Mouse (Mus musculus): ENCODE results near the gene Pde4a. TPM values are rescaled to one million over a fixed set of nuclear protein-coding genes. Genes with fewer than 3 reads are reported as not detected.

Gene Pde4a
- polyA plus RNA-seq (2016; fragmentation: Nextera tagmentation; extraction: Ambion mirVana) = 11.4 and 11.7 TPM in 2 replicates

DNA sequence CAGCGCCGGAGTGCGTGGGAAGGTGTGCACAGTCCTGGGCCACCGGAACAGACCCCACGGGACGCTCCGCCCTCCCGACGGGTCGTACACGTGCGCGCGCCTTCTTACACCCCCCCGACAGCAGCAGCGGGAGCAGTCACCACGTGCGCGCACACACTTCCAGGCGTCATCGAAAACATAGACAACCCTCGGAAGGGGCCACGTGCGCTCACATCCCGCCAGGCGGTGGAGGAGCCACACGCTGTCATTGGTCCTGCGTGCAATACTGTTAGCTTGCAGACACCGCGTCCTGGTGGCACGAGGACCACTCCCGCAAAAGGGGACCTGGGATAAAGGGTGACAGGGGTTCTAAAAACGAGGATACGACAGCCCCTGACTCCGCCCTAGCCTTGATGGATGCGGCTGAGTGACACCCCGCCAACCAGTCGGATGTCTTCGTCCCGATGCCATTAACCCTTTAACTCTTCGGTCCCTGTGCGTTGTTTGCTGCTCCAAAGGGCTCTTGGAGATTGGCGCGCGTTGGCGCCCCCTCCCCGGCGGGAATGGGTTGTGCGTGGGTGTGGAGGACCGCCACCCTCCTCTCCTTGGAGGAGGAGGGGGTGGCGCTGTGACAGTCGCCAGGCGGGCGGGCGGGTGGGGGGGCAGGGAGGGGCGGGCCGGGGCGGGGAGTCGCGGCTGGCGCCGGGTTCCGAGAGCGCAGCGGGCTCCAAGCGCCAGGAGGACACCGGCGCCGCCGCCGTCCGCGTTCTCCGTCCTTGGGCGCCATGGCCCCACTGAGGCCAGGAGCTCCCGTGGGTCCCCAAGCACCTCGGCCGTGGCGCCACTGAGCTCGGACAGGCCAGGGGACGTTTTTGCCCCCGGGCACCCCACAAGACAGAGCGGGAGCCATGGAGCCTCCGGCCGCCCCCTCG lies at the start of gene Pde4a:
TSS of gene Pde4a (plus strand) at position 674 of the 911 bp plus-strand sequence.
- Histone ChIP-seq H3K4me3 (peak within 1 kb of the TSS; percentile 43), H3K27ac (no peak within 1 kb of the TSS; the same call in 1 of the 2 replicates), H3K4me2 (replicated peaks) (peak within 1 kb of the TSS; percentile 75), H3K9ac (peak within 1 kb of the TSS; percentile 38; the same call in 1 of the 2 replicates), H3K9me3 (replicated peaks) (no peaks in the 10 kb centered on the region), H3K27me3 (peaks cover 67% of the 10 kb centered on the region), H3K4me1 (peaks cover 30% of the 10 kb centered on the region), H3K36me3 (no peaks in the 10 kb centered on the region)
- ATAC-seq (ENCODE audit: low FRiP score) = 0 out of 2 replicates have a peak, but pooled peaks have one; percentile 5
- under 1% methylated on average over 66 of the region's 86 CpGs for WGBS

GRCm38 (mm10) chr9:21117073-21117472 lies 48.4 kb upstream of the Pde4a start:
- Histone ChIP-seq H3K36me3 (peaks cover 20% of the 10 kb centered on the region), H3K4me2 (replicated peaks) (no peak overlapping the region), H3K9ac (no peak overlapping the region), H3K27me3 (no peaks in the 10 kb centered on the region), H3K4me3 (no peak overlapping the region), H3K4me1 (no peaks in the 10 kb centered on the region), H3K9me3 (replicated peaks) (no peaks in the 10 kb centered on the region), H3K27ac (no peak overlapping the region)
- no peak for ATAC-seq (ENCODE audit: low FRiP score)
- 79% methylated on average over 6 of the region's 6 CpGs for WGBS

GRCm38 (mm10) chr9:21121483-21121882 lies 44.0 kb upstream of the Pde4a start:
- no peak overlapping the region for H3K27ac ChIP-seq
- no peak overlapping the region for H3K4me2 ChIP-seq (replicated peaks)
- no peaks in the 10 kb centered on the region for H3K9me3 ChIP-seq (replicated peaks)
- peaks cover 37% of the 10 kb centered on the region for H3K36me3 ChIP-seq
- H3K27me3 ChIP-seq = no peaks in the 10 kb centered on the region
- no peaks in the 10 kb centered on the region for H3K4me1 ChIP-seq
- no peak overlapping the region for H3K4me3 ChIP-seq
- H3K9ac ChIP-seq = no peak overlapping the region
- 91% methylated on average over 16 of the region's 16 CpGs for WGBS
- no peak for ATAC-seq (ENCODE audit: low FRiP score)

- Histone ChIP-seq H3K9me3 (replicated peaks) (no peaks in the 10 kb centered on the region), H3K27me3 (no peaks in the 10 kb centered on the region), H3K4me1 (no peaks in the 10 kb centered on the region), H3K27ac (no peak overlapping the region), H3K9ac (no peak overlapping the region), H3K36me3 (peaks cover 51% of the 10 kb centered on the region), H3K4me3 (no peak overlapping the region), H3K4me2 (replicated peaks) (no peak overlapping the region)
- ATAC-seq (ENCODE audit: low FRiP score) = no peak
- 82% methylated on average over 5 of the region's 5 CpGs for WGBS
These were observed 40.7 kb upstream of the Pde4a start for GRCm38 (mm10) chr9:21124837-21125236.

GRCm38 (mm10) chr9:21125502-21126258 lies 39.8 kb upstream of the Pde4a start:
- Histone ChIP-seq H3K27ac (no peak overlapping the region), H3K9me3 (replicated peaks) (no peaks in the 10 kb centered on the region), H3K4me3 (no peak overlapping the region), H3K9ac (no peak overlapping the region), H3K27me3 (no peaks in the 10 kb centered on the region), H3K36me3 (peaks cover 42% of the 10 kb centered on the region), H3K4me2 (replicated peaks) (no peak overlapping the region), H3K4me1 (peaks cover 6% of the 10 kb centered on the region)
- 89% methylated on average over 9 of the region's 9 CpGs for WGBS
- no peak for ATAC-seq (ENCODE audit: low FRiP score)

DNA sequence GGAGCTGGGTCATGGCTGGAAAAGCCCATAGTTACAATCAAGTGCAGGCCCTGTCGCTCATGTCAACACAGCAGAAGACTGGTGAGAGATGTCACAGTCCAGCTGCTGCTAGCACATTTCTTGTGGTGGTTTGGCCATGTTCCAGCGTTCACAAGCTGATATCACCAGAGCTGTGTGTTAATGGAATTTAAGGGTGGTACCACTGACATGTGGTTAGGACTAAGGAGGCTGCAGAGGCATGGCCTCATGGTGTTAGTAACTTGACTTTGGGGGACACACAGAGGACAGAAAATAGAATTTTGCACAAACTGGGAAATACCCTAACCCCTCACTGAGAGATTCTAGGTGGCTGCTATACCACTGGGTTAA lies 39.3 kb upstream of the Pde4a start:
- H3K36me3 ChIP-seq = peaks cover 38% of the 10 kb centered on the region

GRCm38 (mm10) chr9:21131059-21131956 lies 34.2 kb upstream of the Pde4a start, which contains the start of gene Tyk2:
Gene Tyk2, minus strand, starts transcription at chr9:21131243.
- Histone ChIP-seq H3K27me3 (no peaks in the 10 kb centered on the region), H3K9ac (peak within 1 kb of the TSS; percentile 63), H3K27ac (0 out of 2 replicates have a peak within 1 kb of the TSS, but pooled peaks have one; percentile 45), H3K4me1 (peaks cover 6% of the 10 kb centered on the region), H3K4me3 (peak within 1 kb of the TSS; percentile 60), H3K36me3 (peaks cover 18% of the 10 kb centered on the region), H3K4me2 (replicated peaks) (peak within 1 kb of the TSS; percentile 69), H3K9me3 (replicated peaks) (no peaks in the 10 kb centered on the region)
- peak; percentile 98 for ATAC-seq (ENCODE audit: low FRiP score)
- 7% methylated on average over 37 of the region's 37 CpGs for WGBS

More for the DNA sequence above, 39.3 kb upstream of the Pde4a start:
- no peak overlapping the region for H3K27ac ChIP-seq
- H3K9me3 ChIP-seq (replicated peaks) = no peaks in the 10 kb centered on the region
- H3K4me2 ChIP-seq (replicated peaks) = no peak overlapping the region
- no peaks in the 10 kb centered on the region for H3K27me3 ChIP-seq
- H3K4me1 ChIP-seq = peaks cover 6% of the 10 kb centered on the region
- 84% methylated on average over 2 of the region's 2 CpGs for WGBS
- no peak for ATAC-seq (ENCODE audit: low FRiP score)
- no peak overlapping the region for H3K9ac ChIP-seq
- no peak overlapping the region for H3K4me3 ChIP-seq

DNA sequence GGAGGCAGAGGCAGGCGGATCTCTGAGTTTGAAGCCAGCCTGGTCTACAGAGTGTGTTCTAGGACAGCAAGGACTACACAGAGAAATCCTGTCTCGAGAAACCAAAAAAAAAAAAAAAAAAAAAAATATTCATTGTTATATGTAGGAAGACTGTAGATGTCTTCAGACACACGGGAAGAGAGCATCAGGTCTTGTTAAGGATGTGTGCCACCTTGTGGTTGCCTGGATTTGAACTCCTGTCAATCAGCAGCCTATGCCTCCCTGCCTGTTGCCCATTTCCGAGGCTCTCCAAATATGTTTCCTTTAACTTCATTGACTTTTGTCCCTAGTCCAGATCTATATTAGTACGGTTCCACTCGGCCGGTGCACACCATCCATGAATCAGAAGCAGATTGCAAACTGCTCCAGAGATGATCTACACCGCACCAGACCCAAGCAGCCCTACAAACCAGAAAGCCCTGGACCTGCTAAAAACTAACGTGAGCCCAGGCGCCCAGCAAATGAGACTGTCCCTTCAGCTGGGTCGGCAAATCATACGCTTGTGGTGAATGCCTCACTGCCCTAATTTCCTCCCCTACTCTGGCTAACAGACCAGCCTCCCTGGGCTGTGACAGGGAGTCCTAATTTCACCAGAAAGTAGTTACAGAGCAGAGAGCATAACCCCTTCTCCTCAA lies 33.3 kb upstream of the Pde4a start:
- ATAC-seq (ENCODE audit: low FRiP score) = no peak
- WGBS = 83% methylated on average over 12 of the region's 12 CpGs
- Histone ChIP-seq H3K36me3 (peaks cover 12% of the 10 kb centered on the region), H3K4me3 (no peak overlapping the region), H3K9me3 (replicated peaks) (no peaks in the 10 kb centered on the region), H3K9ac (no peak overlapping the region), H3K27me3 (no peaks in the 10 kb centered on the region), H3K27ac (no peak overlapping the region), H3K4me1 (peaks cover 6% of the 10 kb centered on the region), H3K4me2 (replicated peaks) (no peak overlapping the region)

DNA sequence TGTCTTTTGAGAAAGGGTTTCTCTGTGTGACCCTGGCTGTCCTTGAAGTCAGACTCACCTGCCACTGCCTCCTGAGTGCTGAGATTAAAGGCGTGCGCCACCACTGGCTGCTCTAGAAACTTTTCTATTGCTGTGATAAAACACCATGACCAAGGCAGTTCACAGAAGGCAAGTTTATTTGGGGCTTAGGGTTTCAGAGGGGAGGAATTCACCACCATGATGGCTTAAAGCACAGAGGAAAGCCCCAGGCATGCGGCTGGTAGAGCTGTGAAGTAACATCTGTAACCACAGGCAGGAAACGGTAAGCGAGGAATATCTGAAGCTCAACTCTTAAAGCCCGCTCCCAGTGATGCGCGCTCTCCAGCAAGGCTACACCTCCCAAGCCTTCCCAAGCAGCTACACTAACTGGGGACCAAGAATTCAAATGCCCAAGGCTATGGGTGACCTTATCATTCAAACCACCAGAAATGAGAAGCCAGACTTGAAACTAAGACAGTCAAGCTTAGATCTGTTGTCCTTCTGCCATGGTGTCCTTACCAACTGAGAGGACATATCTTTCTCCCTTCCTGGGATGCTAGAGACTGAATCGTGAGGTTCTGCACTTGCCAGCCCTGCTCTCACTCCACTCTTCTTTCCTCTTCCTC lies 32.3 kb upstream of the Pde4a start:
- Histone ChIP-seq H3K4me1 (peaks cover 6% of the 10 kb centered on the region), H3K9me3 (replicated peaks) (no peaks in the 10 kb centered on the region), H3K9ac (no peak overlapping the region), H3K4me2 (replicated peaks) (no peak overlapping the region), H3K27me3 (no peaks in the 10 kb centered on the region), H3K27ac (no peak overlapping the region), H3K4me3 (no peak overlapping the region), H3K36me3 (peaks cover 9% of the 10 kb centered on the region)
- no peak for ATAC-seq (ENCODE audit: low FRiP score)
- 85% methylated on average over 9 of the region's 9 CpGs for WGBS

DNA sequence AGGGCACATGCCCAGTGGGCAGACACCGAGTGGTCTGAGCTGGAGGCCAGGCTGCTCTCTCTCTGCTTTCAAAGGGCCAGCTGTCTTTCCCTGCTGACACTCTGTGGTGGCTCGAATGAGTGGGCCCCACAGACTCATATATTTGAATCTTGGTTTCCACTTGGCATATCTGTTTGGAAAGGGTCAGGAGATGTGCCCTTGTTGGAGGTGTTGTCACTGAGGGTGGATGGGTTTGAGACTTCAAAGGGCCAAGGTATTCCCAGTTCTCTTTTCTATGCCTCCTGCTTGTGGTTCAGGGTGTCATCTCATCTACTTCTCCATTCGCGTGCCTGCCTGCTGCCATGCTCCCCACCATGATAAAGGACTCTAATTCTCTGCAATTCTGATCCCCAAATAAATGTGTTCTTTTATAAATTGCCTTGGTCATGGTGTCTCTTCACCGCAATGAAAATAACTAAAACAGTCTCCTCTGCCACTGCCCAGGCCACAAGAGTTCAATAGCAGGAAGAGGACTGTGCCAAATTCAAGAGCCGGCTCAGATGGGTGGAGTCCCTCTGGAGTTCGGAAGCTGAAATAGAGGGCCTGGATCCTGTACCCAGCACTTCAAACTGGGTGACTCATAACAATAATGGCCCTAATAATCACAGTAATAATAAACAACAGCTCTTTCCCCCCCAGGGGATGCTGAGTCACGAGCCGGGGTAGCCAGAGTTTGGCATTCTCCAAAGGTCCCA lies 30.8 kb upstream of the Pde4a start:
- Histone ChIP-seq H3K4me2 (replicated peaks) (no peak overlapping the region), H3K9ac (no peak overlapping the region), H3K4me3 (no peak overlapping the region), H3K4me1 (peaks cover 6% of the 10 kb centered on the region), H3K27me3 (no peaks in the 10 kb centered on the region), H3K36me3 (peaks cover 23% of the 10 kb centered on the region), H3K9me3 (replicated peaks) (no peaks in the 10 kb centered on the region), H3K27ac (no peak overlapping the region)
- WGBS = 79% methylated on average over 9 of the region's 9 CpGs
- ATAC-seq (ENCODE audit: low FRiP score) = no peak

All from hindbrain, embryonic 12.5 days (tissue).